Mouse (Mus musculus) neutrophil, adult 83 days (primary cell): ENCODE data around the gene Hspb2. TPM values are rescaled to one million over a fixed set of nuclear protein-coding genes. Genes with fewer than 3 reads are reported as not detected.

Source experiments
- total RNA-seq, 2 experiments: library from RNA; stranded (reverse); gene quantifications; one replicate each; pipeline ENCODE4 v1.2.4; 2023

Gene Hspb2
- not detected for total RNA-seq

GRCm38 (mm10) chr9:50752054-50752602, at the start of gene Hspb2:
Gene Hspb2 (minus strand): TSS chr9:50752354.

GRCm38 (mm10) chr9:50774991-50775612, 22.9 kb upstream of the Hspb2 start, which contains the start of the genes Alg9 and 1110032A03Rik:
Gene Alg9 (plus strand): TSS chr9:50775019.
Gene 1110032A03Rik (minus strand): TSS chr9:50775520.

GRCm38 (mm10) chr9:50768107-50769002, 16.2 kb upstream of the Hspb2 start, which contains the start of gene Fdxacb1:
Gene Fdxacb1 (plus strand): TSS chr9:50768236.

DNA sequence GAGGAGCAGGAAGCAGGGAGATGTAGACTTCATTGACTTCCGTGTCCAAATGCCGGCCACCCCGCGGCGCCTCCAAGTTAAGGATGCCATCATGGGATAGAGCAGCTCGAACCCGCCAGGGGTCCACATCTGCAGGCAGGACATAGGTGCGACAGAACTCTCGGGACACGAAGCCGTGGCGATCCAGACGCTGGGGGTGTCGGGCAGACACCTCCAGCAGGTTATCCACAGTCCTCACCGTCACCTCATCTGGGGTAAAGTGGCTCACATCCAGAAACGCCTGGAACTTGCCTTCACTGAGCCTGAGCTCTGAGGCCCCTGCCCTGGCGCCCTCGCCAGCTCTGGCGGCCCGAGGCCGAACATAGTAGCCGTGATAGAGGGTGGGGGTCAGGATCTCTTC, 831 bp downstream of the Hspb2 start, which contains the start of gene Cryab:
Gene Cryab, plus strand, starts transcription at position 3 of the 400 bp plus-strand sequence.

GRCm38 (mm10) chr9:50746214-50746677, 5.9 kb downstream of the Hspb2 start, which contains the start of gene 2310030G06Rik:
Gene 2310030G06Rik (minus strand): TSS chr9:50746536.

DNA sequence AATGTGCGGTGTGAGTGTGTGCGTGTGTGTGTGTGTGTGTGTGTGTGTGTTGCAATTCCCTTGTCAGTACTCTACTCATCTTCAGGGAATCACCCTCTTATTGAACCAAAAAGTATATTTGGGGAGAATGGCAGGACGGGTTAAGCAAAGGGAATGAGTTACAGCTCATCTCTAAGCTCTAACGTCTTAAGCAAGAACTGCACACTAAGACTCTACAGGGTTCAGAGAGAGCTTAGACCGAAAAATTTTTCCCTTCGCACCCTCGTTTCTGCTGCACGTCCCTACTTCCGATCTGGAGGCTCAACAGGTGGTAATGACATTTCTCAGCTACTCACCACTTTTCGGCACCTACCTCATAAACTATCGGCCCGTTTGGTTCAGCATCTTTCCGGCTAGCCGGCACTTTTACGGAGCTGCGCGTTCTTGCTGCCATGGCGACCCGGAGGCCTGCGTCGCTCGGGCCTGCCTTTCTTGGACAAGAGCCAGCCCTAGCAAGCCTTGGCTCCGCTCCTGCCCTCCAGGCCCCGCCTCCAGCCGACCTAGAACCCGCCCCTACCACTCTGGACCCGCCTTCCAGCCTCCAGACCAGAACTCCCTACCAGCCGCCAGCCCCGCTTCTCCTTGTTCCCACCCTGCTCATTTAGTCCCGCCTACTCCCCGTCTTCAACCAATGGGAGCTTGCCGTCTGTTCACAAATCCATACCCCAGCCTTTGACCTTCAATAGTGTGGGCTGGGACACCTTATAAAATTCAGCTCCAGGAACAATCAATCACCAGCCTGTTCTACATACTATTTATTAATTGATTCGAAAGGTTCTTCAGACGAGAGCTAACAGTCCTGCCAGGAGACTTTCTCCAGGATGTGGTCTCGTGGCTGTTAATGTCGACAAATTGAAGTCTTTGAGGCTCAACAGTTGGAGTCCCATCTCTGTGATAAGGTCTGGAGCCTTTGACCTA, 13.0 kb downstream of the Hspb2 start, which contains the start of gene Dixdc1:
Gene Dixdc1, minus strand, starts transcription at position 604 of the 957 bp plus-strand sequence.

Other genes starting within 250 kb of the Hspb2 start
- 10 to 100 TPM; 44.5 to 47.3 TPM for gene Pts, start 223.6 kb downstream of the Hspb2 start, total RNA-seq
- gene Il18, start 197.5 kb downstream of the Hspb2 start, total RNA-seq: 1 to 10 TPM; 4.3 to 5.3 TPM
- gene Bco2, start 197.2 kb downstream of the Hspb2 start, total RNA-seq: 1 to 10 TPM in 1 of 2 experiments, under 1 TPM in 1; 0.99 to 1.1 TPM
- gene Tex12, start 191.0 kb downstream of the Hspb2 start, total RNA-seq: under 1 TPM in 1 of 2 experiments, not detected in 1; 0.39 TPM
- gene Sdhd, start 148.5 kb downstream of the Hspb2 start, total RNA-seq: 10 to 100 TPM; 76.6 to 86.2 TPM
- gene Timm8b, start 148.4 kb downstream of the Hspb2 start, total RNA-seq: 10 to 100 TPM; 48.7 to 53.5 TPM
- under 1 TPM; 0.42 to 0.90 TPM for gene Pih1d2, start 135.0 kb downstream of the Hspb2 start, total RNA-seq
- gene Nkapd1, start 134.9 kb downstream of the Hspb2 start, total RNA-seq: 10 to 100 TPM; 10.8 to 12.4 TPM
- 10 to 100 TPM; 18.8 to 21.4 TPM for gene Dlat, start 92.6 kb downstream of the Hspb2 start, total RNA-seq
- gene Dixdc1, start 12.8 kb downstream of the Hspb2 start, total RNA-seq: under 1 TPM in 1 of 2 experiments, not detected in 1; 0.11 TPM
- not detected for gene 2310030G06Rik, start 5.8 kb downstream of the Hspb2 start, total RNA-seq
- gene Cryab, start 1.0 kb downstream of the Hspb2 start, total RNA-seq: 1 to 10 TPM; 2.3 to 2.7 TPM
- gene Fdxacb1, start 15.9 kb upstream of the Hspb2 start, total RNA-seq: 1 to 10 TPM; 4.6 to 6.4 TPM
- 10 to 100 TPM; 11.2 to 13.2 TPM for gene Alg9, start 22.7 kb upstream of the Hspb2 start, total RNA-seq
- 10 to 100 TPM; 11.1 to 17.2 TPM for gene 1110032A03Rik, start 23.2 kb upstream of the Hspb2 start, total RNA-seq
- gene Ppp2r1b, start 92.9 kb upstream of the Hspb2 start, total RNA-seq: 10 to 100 TPM; 24.7 to 25.1 TPM